Mouse (Mus musculus): ENCODE data around the gene 1300017J02Rik. TPM values are rescaled to one million over a fixed set of nuclear protein-coding genes. Genes with fewer than 3 reads are reported as not detected.

The 1300017J02Rik gene
- total and polyA plus RNA-seq, 3 experiments = 0.62 to 2.6 TPM; not detected in 1

DNA sequence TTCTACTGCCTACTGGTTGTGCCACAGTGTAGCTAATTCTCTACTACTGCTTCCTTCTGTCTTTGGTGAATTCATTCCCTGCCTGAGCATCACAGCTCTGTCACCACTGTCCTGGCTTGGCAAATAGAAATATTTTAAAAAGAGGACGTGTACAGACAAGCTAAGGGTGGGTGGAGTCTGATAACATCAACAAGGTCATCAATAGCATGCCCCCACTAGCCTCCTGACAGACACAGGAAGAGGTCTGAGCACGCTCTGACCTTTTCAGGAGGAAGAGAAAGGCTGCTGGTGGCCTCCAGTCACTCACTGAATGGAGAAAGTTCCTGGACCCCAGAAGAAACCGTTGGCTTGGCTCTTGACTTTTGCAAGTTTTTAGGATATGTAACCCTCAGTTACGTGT lies 18.5 kb downstream of the 1300017J02Rik start:
- DNase-seq (ENCODE audit: low read depth, low spot score) = no peak
- Histone ChIP-seq H3K36me3 (ENCODE audit: control insufficient read depth in 1 of 2, insufficient read depth in 2 of 2, low read length in 2 of 2) (peaks cover 0 to 10% of the 10 kb centered on the region in 2 experiments; a peak in 2 of 4 replicates), H3K4me1 (ENCODE audit: control insufficient read depth in 1 of 2, insufficient read depth in 2 of 2, low read length in 2 of 2) (peaks cover 2 to 9% of the 10 kb centered on the region in 2 experiments), H3K27ac (ENCODE audit: control insufficient read depth, low read depth, low read length) (no peak overlapping the region), H3K27me3 (ENCODE audit: control insufficient read depth in 1 of 2, insufficient read depth in 2 of 2, low read length in 2 of 2) (no peaks in the 10 kb centered on the region), H3K9ac (ENCODE audit: control insufficient read depth, low read depth, low read length, poor library complexity, severe bottlenecking) (no peak overlapping the region), H3K9me3 (replicated peaks; ENCODE audit: insufficient read depth, low read length) (no peaks in the 10 kb centered on the region), H3K79me2 (ENCODE audit: control insufficient read depth, insufficient read depth, low read length, poor library complexity) (no peaks in the 10 kb centered on the region), H3K4me3 (ENCODE audit: control insufficient read depth in 1 of 2, insufficient read depth in 1 of 2, low read depth in 2 of 2, low read length in 2 of 2) (no peak overlapping the region)
- no peak for TF ChIP-seq RCOR1 (IDR thresholded peaks at IDR 0.05; ENCODE audit: low read depth, low read length)
- TF ChIP-seq MAX (IDR thresholded peaks at IDR 0.05; ENCODE audit: low read length) = no peak
- TF ChIP-seq MYC (IDR thresholded peaks at IDR 0.05; ENCODE audit: low read depth, low read length) = no peak
- no peak for TF ChIP-seq ZC3H11A (IDR thresholded peaks at IDR 0.05; ENCODE audit: low read depth, low read length)

DNA sequence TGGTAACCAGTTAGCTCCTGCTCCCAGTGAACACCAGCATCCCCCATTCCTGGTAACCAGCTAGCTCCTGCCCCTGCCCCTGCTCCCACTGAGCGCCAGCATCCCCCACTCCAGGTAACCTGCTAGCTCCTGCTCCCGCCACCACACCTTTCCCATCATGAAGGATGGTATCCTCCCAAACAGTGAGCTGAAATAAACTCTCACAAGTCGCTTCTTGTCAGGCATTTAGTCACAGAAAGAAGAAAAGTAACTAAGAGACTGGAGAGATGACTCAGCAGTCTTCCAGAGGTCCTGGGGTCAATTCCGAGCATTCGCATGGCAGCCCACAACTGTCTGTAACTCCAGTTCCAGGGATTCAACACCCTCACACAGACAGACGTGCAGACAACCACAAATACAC lies 28.0 kb downstream of the 1300017J02Rik start:
- H3K9ac ChIP-seq (ENCODE audit: control insufficient read depth, low read depth, low read length, poor library complexity, severe bottlenecking) = no peak overlapping the region
- no peaks in the 10 kb centered on the region for H3K36me3 ChIP-seq (ENCODE audit: control insufficient read depth in 1 of 2, insufficient read depth in 2 of 2, low read length in 2 of 2)
- TF ChIP-seq RCOR1 (IDR thresholded peaks at IDR 0.05; ENCODE audit: low read depth, low read length) (no peak), MXI1 (IDR thresholded peaks at IDR 0.05; ENCODE audit: low read depth, low read length) (no peak), ZNF384 (IDR thresholded peaks at IDR 0.05; ENCODE audit: low read depth, low read length) (no peak), UBTF (IDR thresholded peaks at IDR 0.05; ENCODE audit: borderline replicate concordance, insufficient read depth, low read depth, low read length) (no peak), HCFC1 (IDR thresholded peaks at IDR 0.05; ENCODE audit: low read depth, low read length) (no peak)
- no peaks in the 10 kb centered on the region; a peak in 1 of 4 replicates for H3K27me3 ChIP-seq (ENCODE audit: control insufficient read depth in 1 of 2, insufficient read depth in 2 of 2, low read length in 2 of 2)
- DNase-seq (ENCODE audit: low read depth, low spot score) = no peak
- H3K79me2 ChIP-seq (ENCODE audit: control insufficient read depth, insufficient read depth, low read length, poor library complexity) = no peaks in the 10 kb centered on the region
- no peak overlapping the region for H3K4me3 ChIP-seq (ENCODE audit: control insufficient read depth in 1 of 2, insufficient read depth in 1 of 2, low read depth in 2 of 2, low read length in 2 of 2)
- no peak overlapping the region for H3K27ac ChIP-seq (ENCODE audit: control insufficient read depth, low read depth, low read length)
- no peaks in the 10 kb centered on the region for H3K9me3 ChIP-seq (replicated peaks; ENCODE audit: insufficient read depth, low read length)
- no peaks in the 10 kb centered on the region for H3K4me1 ChIP-seq (ENCODE audit: control insufficient read depth in 1 of 2, insufficient read depth in 2 of 2, low read length in 2 of 2)

DNA sequence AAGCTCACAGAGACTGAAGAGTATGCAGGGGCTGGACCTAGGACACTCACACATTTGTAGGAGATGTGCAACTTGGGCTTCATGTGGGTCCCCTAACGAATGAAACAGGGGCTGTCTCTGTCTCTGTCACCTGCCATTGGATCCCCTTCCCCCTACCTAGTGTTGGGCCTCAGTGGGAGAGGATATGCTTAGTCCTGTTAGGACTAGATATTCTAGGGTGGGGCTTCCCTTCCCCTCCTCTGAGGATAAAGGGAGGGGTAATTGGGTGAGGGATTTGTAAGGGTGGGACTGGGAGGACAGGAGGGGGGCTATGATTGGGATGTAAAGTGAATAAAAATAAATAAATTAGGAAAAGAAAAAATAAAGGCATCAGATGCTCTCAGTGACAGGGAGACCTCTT lies 29.2 kb downstream of the 1300017J02Rik start:
- no peaks in the 10 kb centered on the region for H3K36me3 ChIP-seq (ENCODE audit: control insufficient read depth in 1 of 2, insufficient read depth in 2 of 2, low read length in 2 of 2)
- TF ChIP-seq POLR2AphosphoS5 (IDR thresholded peaks at IDR 0.05; ENCODE audit: borderline replicate concordance, low read depth, low read length) (no peak), CTCF (IDR thresholded peaks at IDR 0.05 in 2 of 3, conservative IDR thresholded peaks at IDR 0.05 in 1 of 3; ENCODE audit: control insufficient read depth in 1 of 3, insufficient read depth in 1 of 3, low read depth in 2 of 3, low read length in 3 of 3, poor library complexity in 1 of 3, severe bottlenecking in 1 of 3) (no peak), MAX (IDR thresholded peaks at IDR 0.05; ENCODE audit: low read length) (no peak), UBTF (IDR thresholded peaks at IDR 0.05; ENCODE audit: borderline replicate concordance, insufficient read depth, low read depth, low read length) (no peak), USF2 (IDR thresholded peaks at IDR 0.05; ENCODE audit: borderline replicate concordance in 1 of 2, insufficient read depth in 1 of 2, low read depth in 1 of 2, low read length in 2 of 2) (no peak), ZKSCAN1 (IDR thresholded peaks at IDR 0.05; ENCODE audit: low read depth, low read length) (no peak)
- no peak overlapping the region for H3K9ac ChIP-seq (ENCODE audit: control insufficient read depth, low read depth, low read length, poor library complexity, severe bottlenecking)
- H3K4me1 ChIP-seq (ENCODE audit: control insufficient read depth in 1 of 2, insufficient read depth in 2 of 2, low read length in 2 of 2) = no peaks in the 10 kb centered on the region
- H3K27ac ChIP-seq (ENCODE audit: control insufficient read depth, low read depth, low read length) = no peak overlapping the region
- DNase-seq (ENCODE audit: low read depth, low spot score) = no peak
- H3K4me3 ChIP-seq (ENCODE audit: control insufficient read depth in 1 of 2, insufficient read depth in 1 of 2, low read depth in 2 of 2, low read length in 2 of 2) = no peak overlapping the region
- H3K79me2 ChIP-seq (ENCODE audit: control insufficient read depth, insufficient read depth, low read length, poor library complexity) = no peaks in the 10 kb centered on the region
- no peaks in the 10 kb centered on the region; a peak in 1 of 4 replicates for H3K27me3 ChIP-seq (ENCODE audit: control insufficient read depth in 1 of 2, insufficient read depth in 2 of 2, low read length in 2 of 2)
- H3K9me3 ChIP-seq (replicated peaks; ENCODE audit: insufficient read depth, low read length) = no peaks in the 10 kb centered on the region
